Mouse (Mus musculus): ENCODE measurements around the gene Gm12888. TPM values are rescaled to one million over a fixed set of nuclear protein-coding genes. Genes with fewer than 3 reads are reported as not detected.

The Gm12888 gene
- not detected in 2 replicates for polyA plus RNA-seq (2012; rRNA removed)

DNA sequence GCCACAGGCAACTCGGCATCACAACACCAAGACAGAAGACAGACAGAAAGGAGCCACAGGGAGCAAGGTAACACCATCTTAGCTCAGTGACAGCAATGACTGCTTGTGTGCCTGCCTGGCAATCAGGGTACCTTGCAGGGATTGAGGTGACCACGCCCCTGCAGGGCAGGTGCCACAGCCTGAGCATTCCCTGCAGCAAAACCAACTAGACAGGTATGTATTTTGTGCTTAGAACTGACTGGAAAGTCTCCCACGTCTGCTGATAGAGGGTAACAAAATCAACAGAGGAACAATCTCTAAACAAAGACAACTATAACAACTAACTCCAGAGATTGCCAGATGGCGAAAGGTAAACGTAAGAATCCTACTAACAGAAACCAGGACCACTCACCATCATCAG lies at the start of gene Gm12888:
Gm12888 (minus strand) TSS at position 101 of the 400 bp plus-strand sequence.

Other genes starting within 250 kb of the Gm12888 start
- 13.5 and 15.5 TPM in 2 replicates for gene Zmpste24, start 226.7 kb downstream of the Gm12888 start, polyA plus RNA-seq (2012; rRNA removed)
- gene Tmco2, start 215.7 kb downstream of the Gm12888 start, polyA plus RNA-seq (2012; rRNA removed): not detected in 2 replicates
- gene Rlf, start 109.8 kb downstream of the Gm12888 start, polyA plus RNA-seq (2012; rRNA removed): 5.0 and 5.9 TPM in 2 replicates
- not detected in 2 replicates for gene Gm12886, start 98.2 kb upstream of the Gm12888 start, polyA plus RNA-seq (2012; rRNA removed)

Measured in liver, embryonic 18 days (tissue).